Mouse (Mus musculus) limb, embryonic 12.5 days (tissue): ENCODE data around the gene Ccdc88c. TPM values are rescaled to one million over a fixed set of nuclear protein-coding genes. Genes with fewer than 3 reads are reported as not detected.

Source experiments
- ATAC-seq: fragments of 200-750 bp; cut with Nextera tagmentation; 2 replicates; pipeline ENCODE4 v1.8.0; 2017; ENCODE audit warnings: low read depth, moderate TSS enrichment; ENCODE audit not compliant: insufficient number of reproducible peaks, insufficient read depth, low FRiP score, low TSS enrichment
- H3K27ac ChIP-seq: fragments of 300-500 bp; sonication (generic); 2 replicates; pipeline ENCODE4 v1.5.1; 2016; ENCODE audit warnings: mild to moderate bottlenecking, moderate library complexity
- H3K27me3 ChIP-seq: fragments of 300-500 bp; sonication (generic); 2 replicates; pipeline ENCODE4 v1.6.1; 2016; ENCODE audit warnings: mild to moderate bottlenecking, moderate library complexity
- H3K36me3 ChIP-seq: fragments of 300-500 bp; sonication (generic); 2 replicates; pipeline ENCODE4 v1.6.1; 2016; ENCODE audit warnings: mild to moderate bottlenecking, moderate library complexity
- H3K4me1 ChIP-seq: fragments of 300-500 bp; sonication (generic); replicated peaks from 2 replicates; pipeline ENCODE4 v1.6.1; 2016
- H3K4me2 ChIP-seq: fragments of 300-500 bp; sonication (generic); 2 replicates; pipeline ENCODE4 v1.6.1; 2016; ENCODE audit warnings: mild to moderate bottlenecking, moderate library complexity
- H3K4me3 ChIP-seq: fragments of 300-500 bp; sonication (generic); replicated peaks from 2 replicates; pipeline ENCODE4 v1.5.1; 2016; ENCODE audit warnings: mild to moderate bottlenecking
- H3K9ac ChIP-seq: fragments of 300-500 bp; sonication (generic); replicated peaks from 2 replicates; pipeline ENCODE4 v1.6.1; 2016; ENCODE audit warnings: mild to moderate bottlenecking, moderate library complexity
- H3K9me3 ChIP-seq: fragments of 300-500 bp; sonication (generic); 2 replicates; pipeline ENCODE4 v1.6.1; 2016; ENCODE audit warnings: mild to moderate bottlenecking, moderate library complexity
- WGBS: fragments of 180-500 bp; shearing (Covaris S2); methylation state at CpG from one replicate; pipeline ENCODE4 v1.1.7; 2016; 5-methylcytosine and 5-hydroxymethylcytosine counted together
- polyA plus RNA-seq: library from polyadenylated mRNA; unstranded; fragments of >200 nt; fragmentation: Nextera tagmentation; extraction: Ambion mirVana; gene quantifications from 2 replicates; pipeline ENCODE4 v1.2.1, GENCODE M21; 2016

Gene Ccdc88c
- polyA plus RNA-seq, 1 experiment from 2014 or later, result 4.2 TPM

DNA sequence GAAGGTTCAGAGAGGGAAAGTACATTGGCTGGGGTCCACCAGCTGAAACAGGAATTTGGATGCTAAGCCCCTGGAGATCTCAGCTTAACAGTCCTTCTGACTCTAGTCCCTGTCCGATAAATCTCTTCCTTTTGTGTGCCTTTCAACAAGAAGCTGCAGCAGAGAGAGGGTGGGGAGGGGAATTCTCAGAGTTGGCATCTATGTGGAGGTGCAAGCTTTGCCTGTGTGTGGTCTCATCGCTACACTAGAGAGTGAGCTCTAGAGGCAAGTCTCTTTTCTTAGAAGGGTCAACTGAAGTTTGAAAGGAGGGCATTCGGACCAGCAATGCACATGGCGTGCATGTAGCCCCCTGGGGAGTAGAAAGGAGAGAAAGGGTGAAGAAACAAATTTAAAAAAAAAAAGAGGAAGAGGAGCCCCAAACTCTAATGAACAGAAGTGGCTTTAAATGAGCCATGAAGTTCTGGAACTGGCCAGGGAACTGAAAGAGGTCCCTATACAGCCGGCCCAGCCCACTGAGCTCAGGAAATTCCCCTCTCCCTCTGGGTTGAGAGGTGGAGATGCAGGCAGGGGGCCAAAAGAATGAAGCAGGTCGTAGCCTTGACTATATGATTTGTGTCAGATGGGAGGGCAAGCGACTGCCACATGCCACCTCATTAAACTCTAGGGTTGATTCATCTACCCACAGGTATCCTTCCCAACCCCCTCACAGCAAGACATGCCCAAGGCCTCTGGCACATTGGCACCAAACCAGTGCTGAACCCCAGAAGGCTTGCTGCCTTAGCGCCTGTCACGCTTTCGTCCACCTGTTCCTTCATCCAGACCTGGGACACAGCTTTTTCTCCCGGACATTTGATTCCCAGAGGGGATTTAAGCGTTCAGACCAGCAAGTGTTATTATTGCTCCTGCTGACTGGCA lies 130.9 kb downstream of the Ccdc88c start:
- Histone ChIP-seq H3K9me3 (no peaks in the 10 kb centered on the region), H3K4me1 (peaks cover 19% of the 10 kb centered on the region), H3K4me3 (0 out of 2 replicates have a peak overlapping the region, but pooled peaks have one; percentile 41), H3K9ac (no peak overlapping the region), H3K27me3 (peaks cover 72% of the 10 kb centered on the region), H3K36me3 (no peaks in the 10 kb centered on the region), H3K27ac (no peak overlapping the region), H3K4me2 (peak overlapping the region; percentile 74)
- no peak for ATAC-seq
- 26% methylated on average over 12 of the region's 12 CpGs for WGBS

DNA sequence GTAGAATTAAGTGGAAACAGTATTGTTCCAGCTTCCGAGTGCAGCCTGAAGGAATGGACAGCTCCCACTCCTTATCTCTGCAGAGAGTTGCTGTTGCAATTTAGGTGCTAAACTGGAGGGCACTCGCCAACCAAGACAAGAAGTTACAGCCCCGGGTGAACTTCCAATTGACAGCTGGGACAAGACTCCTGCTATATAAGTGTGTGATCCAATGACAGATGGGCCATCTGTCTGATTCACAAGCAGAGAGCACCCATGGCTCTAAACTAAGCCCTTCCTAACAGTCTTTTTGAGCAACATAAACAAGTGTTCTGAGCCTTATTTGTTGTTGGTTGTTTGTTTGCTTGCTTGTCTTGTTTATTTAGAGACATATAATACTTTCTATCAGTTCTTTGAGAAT lies 132.2 kb downstream of the Ccdc88c start:
- Histone ChIP-seq H3K27me3 (peaks cover 63% of the 10 kb centered on the region), H3K36me3 (no peaks in the 10 kb centered on the region), H3K9ac (no peak overlapping the region), H3K4me3 (no peak overlapping the region), H3K4me2 (no peak overlapping the region), H3K27ac (no peak overlapping the region), H3K9me3 (no peaks in the 10 kb centered on the region), H3K4me1 (peaks cover 19% of the 10 kb centered on the region)
- ATAC-seq, result no peak
- WGBS, result 12% methylated on average over 3 of the region's 3 CpGs

DNA sequence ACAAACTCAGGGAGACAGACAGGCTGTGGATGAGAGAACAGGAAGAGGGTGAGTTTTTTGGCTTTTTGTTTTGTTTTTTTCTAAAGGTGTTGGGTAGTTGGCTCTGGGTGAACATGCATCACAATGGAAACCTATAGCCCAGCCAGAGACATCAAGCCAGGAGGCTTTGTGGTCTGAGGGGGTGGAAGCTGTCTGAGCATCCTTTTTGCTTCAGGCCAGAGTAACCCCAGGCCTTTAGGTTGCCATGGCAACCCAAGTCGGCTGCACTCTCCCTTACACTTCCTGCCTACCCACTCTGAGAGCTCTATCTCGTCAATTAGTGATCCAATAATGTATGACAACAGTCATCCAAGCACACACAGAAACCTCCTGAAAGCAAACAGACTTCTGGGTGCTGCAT lies 133.4 kb downstream of the Ccdc88c start:
- no peak overlapping the region for H3K4me3 ChIP-seq
- H3K4me1 ChIP-seq, result peaks cover 19% of the 10 kb centered on the region
- ATAC-seq, result no peak
- H3K4me2 ChIP-seq, result no peak overlapping the region
- H3K27ac ChIP-seq, result no peak overlapping the region
- no peaks in the 10 kb centered on the region for H3K36me3 ChIP-seq
- H3K9ac ChIP-seq, result no peak overlapping the region
- no peaks in the 10 kb centered on the region for H3K9me3 ChIP-seq
- 11% methylated on average over 2 of the region's 2 CpGs for WGBS
- H3K27me3 ChIP-seq, result peaks cover 52% of the 10 kb centered on the region

DNA sequence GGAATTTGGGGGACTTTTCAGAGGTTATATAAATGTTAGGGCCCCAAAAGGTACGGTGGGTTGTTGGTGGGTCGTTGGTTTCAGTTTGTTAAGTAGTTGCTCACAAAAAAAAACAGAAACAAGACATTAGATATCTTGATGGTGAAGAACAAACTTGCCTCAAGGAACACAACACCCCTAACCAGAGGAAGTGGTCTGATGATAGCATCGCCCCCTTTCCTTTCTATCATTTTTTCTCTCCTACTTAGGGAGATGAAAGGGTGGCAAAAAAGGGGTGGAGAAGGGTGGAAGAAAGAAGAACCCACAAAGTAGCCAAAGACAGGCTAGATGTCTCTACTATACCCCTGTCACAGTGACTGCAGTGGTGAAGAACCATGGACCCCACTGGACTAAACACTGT lies 138.3 kb downstream of the Ccdc88c start:
- WGBS, result 90% methylated on average over 3 of the region's 3 CpGs
- ATAC-seq, result no peak
- H3K36me3 ChIP-seq, result no peaks in the 10 kb centered on the region
- no peak overlapping the region for H3K4me3 ChIP-seq
- H3K9ac ChIP-seq, result no peak overlapping the region
- no peaks in the 10 kb centered on the region for H3K9me3 ChIP-seq
- peaks cover 13% of the 10 kb centered on the region for H3K27me3 ChIP-seq
- H3K4me1 ChIP-seq, result no peaks in the 10 kb centered on the region
- H3K27ac ChIP-seq, result no peak overlapping the region
- H3K4me2 ChIP-seq, result no peak overlapping the region

DNA sequence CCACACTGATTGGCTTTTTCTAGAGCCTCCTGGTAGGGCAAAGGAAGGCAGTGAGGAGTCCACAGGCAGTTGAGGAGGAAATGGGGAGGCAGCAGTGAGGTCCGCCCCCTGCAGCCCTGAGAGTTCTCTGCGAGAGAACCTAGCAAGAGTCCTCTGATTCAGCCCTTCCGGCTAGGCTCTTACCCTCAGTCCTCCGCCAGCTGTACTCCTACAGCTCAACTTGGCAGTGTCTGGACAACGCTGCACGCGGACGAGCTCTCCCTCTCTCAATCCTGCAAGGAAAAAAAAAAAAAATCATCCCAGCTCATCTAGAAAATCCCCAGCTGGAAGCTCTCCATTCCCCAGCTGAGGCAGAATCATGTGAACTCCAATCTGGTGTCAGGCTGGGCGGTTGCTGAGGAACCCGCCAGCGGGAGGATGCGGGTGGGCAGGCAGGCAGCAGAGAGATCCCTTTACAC lies 141.0 kb downstream of the Ccdc88c start:
- Histone ChIP-seq H3K27me3 (peaks cover 10% of the 10 kb centered on the region; the same call in 1 of the 2 replicates), H3K9me3 (no peaks in the 10 kb centered on the region), H3K4me3 (no peak overlapping the region), H3K4me1 (no peaks in the 10 kb centered on the region), H3K4me2 (no peak overlapping the region), H3K36me3 (no peaks in the 10 kb centered on the region), H3K27ac (no peak overlapping the region), H3K9ac (no peak overlapping the region)
- no peak for ATAC-seq
- WGBS, result 47% methylated on average over 12 of the region's 12 CpGs

DNA sequence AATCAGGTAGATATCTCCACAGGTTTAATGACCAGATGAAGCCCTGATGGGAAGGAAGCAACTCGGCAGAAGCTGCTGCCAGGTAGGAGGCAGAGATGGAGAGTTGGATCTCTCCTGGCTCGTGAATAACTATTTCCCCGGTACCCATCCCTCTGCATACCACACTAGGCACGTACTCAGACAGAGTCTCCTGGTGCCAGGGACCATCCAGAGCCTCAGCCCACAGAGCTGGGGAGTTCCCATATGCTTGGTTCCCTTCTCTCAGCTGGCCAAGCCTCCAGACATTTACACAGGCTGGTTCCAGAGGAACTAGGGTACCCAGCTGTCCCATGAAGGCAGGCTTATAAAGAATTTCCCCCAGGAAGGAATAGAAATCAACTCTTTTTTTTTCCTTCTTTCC lies 142.0 kb downstream of the Ccdc88c start:
- no peak overlapping the region for H3K4me3 ChIP-seq
- WGBS, result 92% methylated on average over 4 of the region's 4 CpGs
- H3K27me3 ChIP-seq, result peaks cover 10% of the 10 kb centered on the region; the same call in 1 of the 2 replicates
- H3K9ac ChIP-seq, result no peak overlapping the region
- H3K9me3 ChIP-seq, result no peaks in the 10 kb centered on the region
- no peak overlapping the region for H3K4me2 ChIP-seq
- H3K27ac ChIP-seq, result no peak overlapping the region
- H3K36me3 ChIP-seq, result no peaks in the 10 kb centered on the region
- no peak for ATAC-seq
- no peaks in the 10 kb centered on the region for H3K4me1 ChIP-seq

DNA sequence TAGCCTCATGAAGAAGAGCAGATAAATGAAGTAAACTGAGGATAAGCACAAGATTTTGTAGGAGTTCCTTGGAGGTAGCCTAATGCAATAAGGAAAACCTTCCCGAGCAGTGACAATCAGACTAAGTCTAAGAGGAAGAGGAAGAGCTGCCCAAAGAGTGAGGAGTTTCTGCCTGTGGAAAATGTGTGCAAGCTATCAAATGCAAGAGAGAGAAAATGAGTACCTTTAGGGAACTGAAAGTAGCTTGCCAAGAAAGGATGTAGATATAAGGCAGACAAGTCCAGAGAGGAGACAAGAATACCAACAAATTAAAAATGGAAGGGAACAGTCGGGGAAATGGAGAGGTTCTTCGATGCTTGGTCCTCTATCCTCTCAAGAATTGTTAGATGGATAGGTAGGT lies 143.3 kb downstream of the Ccdc88c start:
- H3K9me3 ChIP-seq, result no peaks in the 10 kb centered on the region
- no peak overlapping the region for H3K4me3 ChIP-seq
- no peaks in the 10 kb centered on the region for H3K4me1 ChIP-seq
- WGBS, result 88% methylated on average over 3 of the region's 3 CpGs
- no peaks in the 10 kb centered on the region for H3K36me3 ChIP-seq
- no peak overlapping the region for H3K4me2 ChIP-seq
- peaks cover 10% of the 10 kb centered on the region; the same call in 1 of the 2 replicates for H3K27me3 ChIP-seq
- no peak overlapping the region for H3K9ac ChIP-seq
- ATAC-seq, result no peak
- no peak overlapping the region for H3K27ac ChIP-seq

DNA sequence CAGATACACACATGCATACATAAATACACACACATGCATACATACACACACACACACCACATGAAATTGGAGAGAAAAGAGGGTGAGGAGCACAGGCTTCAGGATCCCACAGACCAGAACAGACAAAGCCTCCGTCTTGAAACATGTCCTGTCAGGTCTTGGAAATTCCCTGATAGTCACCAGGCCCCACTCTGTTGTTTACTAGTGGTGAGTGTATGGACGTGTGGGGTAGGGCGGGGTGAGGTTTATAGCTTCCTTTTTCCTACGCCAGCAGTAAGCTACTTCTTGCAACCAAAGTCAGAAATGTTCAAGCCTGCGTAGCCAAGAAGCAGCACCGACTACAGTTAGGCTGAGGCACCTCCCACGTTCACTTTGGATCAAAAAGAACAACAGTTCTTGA lies 145.7 kb downstream of the Ccdc88c start:
- peaks cover 10% of the 10 kb centered on the region; the same call in 1 of the 2 replicates for H3K27me3 ChIP-seq
- no peak overlapping the region for H3K4me2 ChIP-seq
- H3K9me3 ChIP-seq, result no peaks in the 10 kb centered on the region
- H3K27ac ChIP-seq, result no peak overlapping the region
- H3K4me3 ChIP-seq, result no peak overlapping the region
- no peaks in the 10 kb centered on the region for H3K4me1 ChIP-seq
- WGBS, result 64% methylated on average over 7 of the region's 7 CpGs
- H3K36me3 ChIP-seq, result no peaks in the 10 kb centered on the region
- no peak for ATAC-seq
- no peak overlapping the region for H3K9ac ChIP-seq

DNA sequence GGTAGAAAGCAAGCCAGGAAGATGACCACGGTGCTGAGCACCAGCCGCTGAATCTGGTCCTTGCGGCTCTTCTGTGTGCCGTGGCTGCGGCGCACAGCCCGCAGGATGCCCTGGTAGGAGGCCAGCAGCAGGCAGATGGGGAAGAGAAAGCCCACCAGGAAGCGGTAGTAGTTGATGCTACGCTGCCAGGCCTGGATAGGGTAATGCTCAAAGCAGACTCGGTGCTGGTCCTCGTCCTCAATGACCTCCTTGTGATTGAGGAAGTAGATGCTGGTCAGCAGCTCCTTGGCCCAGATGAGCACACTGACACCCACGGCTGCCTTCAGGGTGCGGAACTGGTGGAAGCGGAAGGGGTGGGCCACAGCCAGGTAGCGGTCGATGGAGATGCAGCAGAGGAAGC lies 150.3 kb downstream of the Ccdc88c start:
- 93% methylated on average over 16 of the region's 16 CpGs for WGBS
- no peak overlapping the region for H3K4me3 ChIP-seq
- H3K27ac ChIP-seq, result no peak overlapping the region
- no peaks in the 10 kb centered on the region for H3K9me3 ChIP-seq
- no peaks in the 10 kb centered on the region for H3K4me1 ChIP-seq
- no peak overlapping the region for H3K4me2 ChIP-seq
- no peak overlapping the region for H3K9ac ChIP-seq
- no peaks in the 10 kb centered on the region for H3K36me3 ChIP-seq
- H3K27me3 ChIP-seq, result no peaks in the 10 kb centered on the region
- no peak for ATAC-seq

DNA sequence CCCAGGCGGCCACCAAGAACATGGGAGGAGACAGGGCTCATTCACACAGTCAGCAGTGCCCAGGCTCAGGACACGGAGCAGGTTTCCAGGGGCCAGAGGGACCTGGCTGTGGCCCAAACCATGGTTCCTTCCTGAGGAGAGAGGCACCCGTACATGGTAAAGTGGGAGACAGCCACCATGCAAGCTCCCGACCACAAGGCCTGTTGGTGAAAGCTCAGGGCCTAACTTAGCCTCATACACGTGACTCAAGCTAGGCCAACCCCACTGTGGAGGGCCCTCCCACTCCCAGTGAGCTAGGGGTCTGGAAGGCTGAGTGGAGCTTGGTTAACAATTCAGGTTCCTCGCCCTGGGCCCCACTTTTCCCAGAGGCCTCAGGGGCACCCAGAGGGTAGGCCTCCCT lies 150.9 kb downstream of the Ccdc88c start:
- Histone ChIP-seq H3K4me1 (no peaks in the 10 kb centered on the region), H3K9me3 (no peaks in the 10 kb centered on the region), H3K4me2 (no peak overlapping the region), H3K27me3 (no peaks in the 10 kb centered on the region), H3K27ac (no peak overlapping the region), H3K9ac (no peak overlapping the region), H3K36me3 (no peaks in the 10 kb centered on the region), H3K4me3 (no peak overlapping the region)
- ATAC-seq, result no peak
- 78% methylated on average over 6 of the region's 6 CpGs for WGBS

DNA sequence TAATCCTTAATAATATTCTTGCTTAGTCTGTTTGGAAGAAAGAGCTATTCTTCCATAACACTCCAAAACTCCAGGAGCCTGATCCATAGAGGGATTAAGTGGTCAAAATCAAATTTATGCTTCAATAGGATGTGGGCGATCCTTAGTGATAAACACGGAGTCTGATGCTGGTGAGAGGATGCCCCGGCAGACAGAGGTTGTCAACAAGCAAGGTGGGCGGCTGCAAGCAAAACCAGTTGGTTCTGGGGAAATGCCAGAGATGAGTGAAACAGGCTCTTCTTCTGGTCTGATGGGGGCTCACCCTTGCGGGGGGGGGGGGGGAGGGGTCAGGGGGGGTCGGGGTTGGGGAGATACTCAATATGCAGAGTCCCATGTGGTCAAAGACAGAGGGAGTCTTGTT lies 152.9 kb downstream of the Ccdc88c start:
- no peak overlapping the region for H3K4me3 ChIP-seq
- H3K27ac ChIP-seq, result no peak overlapping the region
- no peak overlapping the region for H3K9ac ChIP-seq
- H3K27me3 ChIP-seq, result no peaks in the 10 kb centered on the region
- no peak overlapping the region for H3K4me2 ChIP-seq
- ATAC-seq, result no peak
- no peaks in the 10 kb centered on the region for H3K9me3 ChIP-seq
- H3K36me3 ChIP-seq, result no peaks in the 10 kb centered on the region
- no peaks in the 10 kb centered on the region for H3K4me1 ChIP-seq
- WGBS, result 83% methylated on average over 6 of the region's 6 CpGs

DNA sequence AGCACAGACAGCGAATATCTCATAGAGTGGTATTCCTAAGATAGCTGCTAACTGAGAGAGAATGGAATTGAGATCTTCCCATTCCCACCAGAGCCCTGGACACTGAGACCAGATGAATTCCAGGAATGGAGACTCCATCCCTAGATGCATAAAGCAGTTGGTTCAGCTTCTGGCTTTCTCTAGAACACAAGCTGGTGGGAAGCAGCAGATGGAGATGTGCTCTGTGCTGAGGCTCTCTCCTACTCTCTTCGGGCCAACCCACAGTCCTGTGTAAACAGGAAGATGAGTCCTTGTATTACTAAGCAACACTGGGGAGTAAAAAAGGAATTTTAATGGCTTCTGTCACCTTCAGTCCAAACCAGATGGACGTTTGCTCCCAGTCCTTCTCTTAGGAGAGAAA lies 153.3 kb downstream of the Ccdc88c start:
- H3K4me2 ChIP-seq, result no peak overlapping the region
- H3K27ac ChIP-seq, result no peak overlapping the region
- no peaks in the 10 kb centered on the region for H3K4me1 ChIP-seq
- no peaks in the 10 kb centered on the region for H3K9me3 ChIP-seq
- 53% methylated on average over 3 of the region's 3 CpGs for WGBS
- no peak overlapping the region for H3K9ac ChIP-seq
- H3K27me3 ChIP-seq, result no peaks in the 10 kb centered on the region
- H3K36me3 ChIP-seq, result no peaks in the 10 kb centered on the region
- ATAC-seq, result no peak
- no peak overlapping the region for H3K4me3 ChIP-seq
